Mouse (Mus musculus): ENCODE measurements around the gene Dgki. TPM values are rescaled to one million over a fixed set of nuclear protein-coding genes. Genes with fewer than 3 reads are reported as not detected.
A peak's percentile ranks its signal among the peaks of the same experiment; 100 is the strongest.

The Dgki gene
- polyA plus RNA-seq, 1 experiment from 2014 or later = 0.92 TPM

GRCm38 (mm10) chr6:36929781-36930180, 370.2 kb downstream of the Dgki start:
- ATAC-seq (replicated peaks; ENCODE audit: low FRiP score, low TSS enrichment, low read depth) = no peak
- WGBS = 97% methylated on average over 2 of the region's 2 CpGs
- no peak overlapping the region for H3K9ac ChIP-seq (ENCODE audit: low read length)

GRCm38 (mm10) chr6:36926455-36926854, 373.5 kb downstream of the Dgki start:
- H3K4me2 ChIP-seq (ENCODE audit: low read length) = no peak overlapping the region
- H3K9me3 ChIP-seq (ENCODE audit: control insufficient read depth, low read length) = no peaks in the 10 kb centered on the region
- WGBS = 70% methylated on average over 4 of the region's 4 CpGs
- H3K4me3 ChIP-seq (ENCODE audit: low read depth, low read length) = no peak overlapping the region
- no peaks in the 10 kb centered on the region for H3K27me3 ChIP-seq (replicated peaks; ENCODE audit: control insufficient read depth, insufficient read depth, low read length)
- no peak overlapping the region for H3K9ac ChIP-seq (ENCODE audit: low read length)
- no peak for ATAC-seq (replicated peaks; ENCODE audit: low FRiP score, low TSS enrichment, low read depth)
- H3K4me1 ChIP-seq (replicated peaks; ENCODE audit: control insufficient read depth, insufficient read depth, low read length) = no peaks in the 10 kb centered on the region
- H3K27ac ChIP-seq (ENCODE audit: low read depth) = no peak overlapping the region
- DNase-seq (ENCODE audit: low spot score) = no peak
- no peaks in the 10 kb centered on the region for H3K36me3 ChIP-seq (ENCODE audit: control insufficient read depth, insufficient read depth, low read length)

More at GRCm38 (mm10) chr6:36929781-36930180, 370.2 kb downstream of the Dgki start:
- Histone ChIP-seq H3K4me1 (replicated peaks; ENCODE audit: control insufficient read depth, insufficient read depth, low read length) (no peaks in the 10 kb centered on the region), H3K4me3 (ENCODE audit: low read depth, low read length) (no peak overlapping the region), H3K36me3 (ENCODE audit: control insufficient read depth, insufficient read depth, low read length) (no peaks in the 10 kb centered on the region), H3K27ac (ENCODE audit: low read depth) (no peak overlapping the region), H3K9me3 (ENCODE audit: control insufficient read depth, low read length) (no peaks in the 10 kb centered on the region), H3K4me2 (ENCODE audit: low read length) (no peak overlapping the region), H3K27me3 (replicated peaks; ENCODE audit: control insufficient read depth, insufficient read depth, low read length) (no peaks in the 10 kb centered on the region)
- no peak for DNase-seq (ENCODE audit: low spot score)

GRCm38 (mm10) chr6:36922006-36922405, 378.0 kb downstream of the Dgki start:
- WGBS = 96% methylated on average over 4 of the region's 4 CpGs
- no peak overlapping the region for H3K4me2 ChIP-seq (ENCODE audit: low read length)
- H3K36me3 ChIP-seq (ENCODE audit: control insufficient read depth, insufficient read depth, low read length) = no peaks in the 10 kb centered on the region
- H3K27me3 ChIP-seq (replicated peaks; ENCODE audit: control insufficient read depth, insufficient read depth, low read length) = no peaks in the 10 kb centered on the region
- DNase-seq (ENCODE audit: low spot score) (no peak), ATAC-seq (replicated peaks; ENCODE audit: low FRiP score, low TSS enrichment, low read depth) (no peak)
- H3K9ac ChIP-seq (ENCODE audit: low read length) = no peak overlapping the region
- H3K4me3 ChIP-seq (ENCODE audit: low read depth, low read length) = no peak overlapping the region
- H3K4me1 ChIP-seq (replicated peaks; ENCODE audit: control insufficient read depth, insufficient read depth, low read length) = no peaks in the 10 kb centered on the region
- peaks cover 3% of the 10 kb centered on the region; the same call in 1 of the 2 replicates for H3K9me3 ChIP-seq (ENCODE audit: control insufficient read depth, low read length)
- H3K27ac ChIP-seq (ENCODE audit: low read depth) = no peak overlapping the region

- 79% methylated on average over 6 of the region's 6 CpGs for WGBS
- no peak for DNase-seq (ENCODE audit: low spot score)
- no peak overlapping the region for H3K4me3 ChIP-seq (ENCODE audit: low read depth, low read length)
- no peaks in the 10 kb centered on the region for H3K27me3 ChIP-seq (replicated peaks; ENCODE audit: control insufficient read depth, insufficient read depth, low read length)
- H3K9ac ChIP-seq (ENCODE audit: low read length) = no peak overlapping the region
- no peak for ATAC-seq (replicated peaks; ENCODE audit: low FRiP score, low TSS enrichment, low read depth)
- H3K36me3 ChIP-seq (ENCODE audit: control insufficient read depth, insufficient read depth, low read length) = no peaks in the 10 kb centered on the region
- no peak overlapping the region for H3K4me2 ChIP-seq (ENCODE audit: low read length)
- no peaks in the 10 kb centered on the region for H3K9me3 ChIP-seq (ENCODE audit: control insufficient read depth, low read length)
- H3K27ac ChIP-seq (ENCODE audit: low read depth) = no peak overlapping the region
- H3K4me1 ChIP-seq (replicated peaks; ENCODE audit: control insufficient read depth, insufficient read depth, low read length) = no peaks in the 10 kb centered on the region
Observed at GRCm38 (mm10) chr6:36911586-36911985, 388.4 kb downstream of the Dgki start.

GRCm38 (mm10) chr6:36907191-36907590, 392.8 kb downstream of the Dgki start:
- no peaks in the 10 kb centered on the region for H3K9me3 ChIP-seq (ENCODE audit: control insufficient read depth, low read length)
- no peaks in the 10 kb centered on the region for H3K36me3 ChIP-seq (ENCODE audit: control insufficient read depth, insufficient read depth, low read length)
- H3K4me3 ChIP-seq (ENCODE audit: low read depth, low read length) = no peak overlapping the region
- H3K4me1 ChIP-seq (replicated peaks; ENCODE audit: control insufficient read depth, insufficient read depth, low read length) = peaks cover 5% of the 10 kb centered on the region; the same call in 1 of the 2 replicates
- no peak overlapping the region for H3K4me2 ChIP-seq (ENCODE audit: low read length)
- ATAC-seq (replicated peaks; ENCODE audit: low FRiP score, low TSS enrichment, low read depth) (no peak), DNase-seq (ENCODE audit: low spot score) (no peak)
- no peaks in the 10 kb centered on the region for H3K27me3 ChIP-seq (replicated peaks; ENCODE audit: control insufficient read depth, insufficient read depth, low read length)
- no peak overlapping the region for H3K9ac ChIP-seq (ENCODE audit: low read length)
- no peak overlapping the region for H3K27ac ChIP-seq (ENCODE audit: low read depth)
- WGBS = 46% methylated on average over 3 of the region's 3 CpGs

- no peak overlapping the region for H3K27ac ChIP-seq (ENCODE audit: low read depth)
- no peak overlapping the region for H3K9ac ChIP-seq (ENCODE audit: low read length)
- peaks cover 5% of the 10 kb centered on the region; the same call in 1 of the 2 replicates for H3K4me1 ChIP-seq (replicated peaks; ENCODE audit: control insufficient read depth, insufficient read depth, low read length)
- H3K4me2 ChIP-seq (ENCODE audit: low read length) = no peak overlapping the region
- no peak overlapping the region for H3K4me3 ChIP-seq (ENCODE audit: low read depth, low read length)
- H3K9me3 ChIP-seq (ENCODE audit: control insufficient read depth, low read length) = no peaks in the 10 kb centered on the region
- no peaks in the 10 kb centered on the region for H3K36me3 ChIP-seq (ENCODE audit: control insufficient read depth, insufficient read depth, low read length)
- H3K27me3 ChIP-seq (replicated peaks; ENCODE audit: control insufficient read depth, insufficient read depth, low read length) = no peaks in the 10 kb centered on the region
- no peak for DNase-seq (ENCODE audit: low spot score)
- no peak for ATAC-seq (replicated peaks; ENCODE audit: low FRiP score, low TSS enrichment, low read depth)
- WGBS = 62% methylated on average over 3 of the region's 3 CpGs
Observed at GRCm38 (mm10) chr6:36905965-36906364, 394.0 kb downstream of the Dgki start.

GRCm38 (mm10) chr6:36904911-36905310, 395.1 kb downstream of the Dgki start:
- H3K4me3 ChIP-seq (ENCODE audit: low read depth, low read length) = no peak overlapping the region
- H3K27ac ChIP-seq (ENCODE audit: low read depth) = no peak overlapping the region
- no peaks in the 10 kb centered on the region for H3K9me3 ChIP-seq (ENCODE audit: control insufficient read depth, low read length)
- no peak overlapping the region for H3K9ac ChIP-seq (ENCODE audit: low read length)
- H3K4me2 ChIP-seq (ENCODE audit: low read length) = no peak overlapping the region
- no peaks in the 10 kb centered on the region for H3K27me3 ChIP-seq (replicated peaks; ENCODE audit: control insufficient read depth, insufficient read depth, low read length)
- H3K36me3 ChIP-seq (ENCODE audit: control insufficient read depth, insufficient read depth, low read length) = no peaks in the 10 kb centered on the region
- peaks cover 5% of the 10 kb centered on the region; the same call in 1 of the 2 replicates for H3K4me1 ChIP-seq (replicated peaks; ENCODE audit: control insufficient read depth, insufficient read depth, low read length)
- no peak for DNase-seq (ENCODE audit: low spot score)
- 90% methylated on average over 5 of the region's 5 CpGs for WGBS
- no peak for ATAC-seq (replicated peaks; ENCODE audit: low FRiP score, low TSS enrichment, low read depth)

GRCm38 (mm10) chr6:36903821-36904220, 396.2 kb downstream of the Dgki start:
- Histone ChIP-seq H3K36me3 (ENCODE audit: control insufficient read depth, insufficient read depth, low read length) (no peaks in the 10 kb centered on the region), H3K4me1 (replicated peaks; ENCODE audit: control insufficient read depth, insufficient read depth, low read length) (peaks cover 5% of the 10 kb centered on the region; the same call in 1 of the 2 replicates), H3K9ac (ENCODE audit: low read length) (no peak overlapping the region), H3K4me2 (ENCODE audit: low read length) (no peak overlapping the region), H3K4me3 (ENCODE audit: low read depth, low read length) (no peak overlapping the region), H3K27ac (ENCODE audit: low read depth) (no peak overlapping the region), H3K9me3 (ENCODE audit: control insufficient read depth, low read length) (no peaks in the 10 kb centered on the region), H3K27me3 (replicated peaks; ENCODE audit: control insufficient read depth, insufficient read depth, low read length) (no peaks in the 10 kb centered on the region)
- DNase-seq (ENCODE audit: low spot score) = no peak
- no peak; the same call in 1 of the 2 replicates for ATAC-seq (replicated peaks; ENCODE audit: low FRiP score, low TSS enrichment, low read depth)
- WGBS = 22% methylated on average over 5 of the region's 5 CpGs

GRCm38 (mm10) chr6:36903159-36903794, 396.7 kb downstream of the Dgki start:
- WGBS = 36% methylated on average over 8 of the region's 8 CpGs
- H3K4me2 ChIP-seq (ENCODE audit: low read length) = no peak overlapping the region
- H3K27me3 ChIP-seq (replicated peaks; ENCODE audit: control insufficient read depth, insufficient read depth, low read length) = no peaks in the 10 kb centered on the region
- peaks cover 5% of the 10 kb centered on the region; the same call in 1 of the 2 replicates for H3K4me1 ChIP-seq (replicated peaks; ENCODE audit: control insufficient read depth, insufficient read depth, low read length)
- H3K36me3 ChIP-seq (ENCODE audit: control insufficient read depth, insufficient read depth, low read length) = no peaks in the 10 kb centered on the region
- no peak overlapping the region for H3K4me3 ChIP-seq (ENCODE audit: low read depth, low read length)
- no peaks in the 10 kb centered on the region for H3K9me3 ChIP-seq (ENCODE audit: control insufficient read depth, low read length)
- DNase-seq (ENCODE audit: low spot score) = peak; percentile 58
- no peak overlapping the region for H3K27ac ChIP-seq (ENCODE audit: low read depth)
- no peak for ATAC-seq (replicated peaks; ENCODE audit: low FRiP score, low TSS enrichment, low read depth)
- no peak overlapping the region for H3K9ac ChIP-seq (ENCODE audit: low read length)

Measured in intestine, embryonic 14.5 days (tissue).